15 mouse cellular contexts compared by ENCODE assay signal in the genomic region with DNA sequence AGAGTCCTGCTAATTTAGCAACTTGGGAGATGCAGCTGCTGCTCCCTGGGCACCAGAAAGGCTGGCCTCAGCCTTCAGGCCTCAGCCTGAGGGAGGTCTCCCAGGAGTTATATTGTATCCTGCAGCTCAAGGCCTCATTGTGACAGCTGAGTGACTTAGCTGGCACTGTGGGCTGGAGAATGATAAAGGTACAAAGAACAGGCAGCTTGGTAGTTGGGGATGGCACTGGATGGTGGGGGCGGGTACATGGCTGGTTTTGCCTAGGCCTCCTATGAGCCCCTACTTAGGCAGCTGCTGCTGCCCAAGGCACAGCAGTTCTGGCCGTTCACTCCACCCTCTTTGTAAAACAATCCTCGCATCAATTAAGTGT. TPM values are rescaled to one million over a fixed set of nuclear protein-coding genes. Genes with fewer than 3 reads are reported as not detected.
DNase-seq lines count a peak whose midpoint lies in the region; ATAC-seq and TF ChIP-seq lines count a peak whose summit lies in the region.
"Had no signal": no experiment of that assay in that cellular context is flagged by ENCODE, and none has a peak within 500 bp of the region (broad histone marks: within the 10 kb centered on the region; RNA-seq: fewer than 3 reads in every experiment).

No protein-coding gene starts in this region.

- peak overlapping the region; percentile 62 for H3K27ac ChIP-seq in forebrain, embryonic 10.5 days
- H3K27ac ChIP-seq in hindbrain, embryonic 15.5 days (replicated peaks) = no peak overlapping the region
- peak overlapping the region; percentile 61 for H3K27ac ChIP-seq in testis, adult 2 months (ENCODE audit: control insufficient read depth, insufficient read depth, low read depth, low read length)
- no peak overlapping the region for H3K27ac ChIP-seq in cerebellum, adult 2 months (ENCODE audit: insufficient read depth, low read length)
- H3K27ac ChIP-seq: embryonic facial prominence, embryonic 15.5 days had no signal

- H3K4me1 ChIP-seq in forebrain, embryonic 10.5 days = peaks cover 18% of the 10 kb centered on the region
- H3K4me1 ChIP-seq in hindbrain, embryonic 15.5 days (replicated peaks) = no peaks in the 10 kb centered on the region
- H3K4me1 ChIP-seq in testis, adult 2 months (ENCODE audit: control insufficient read depth, insufficient read depth, low read length) = no peaks in the 10 kb centered on the region; the same call in 1 of the 2 replicates
- H3K4me1 ChIP-seq in cerebellum, adult 2 months (ENCODE audit: control insufficient read depth, insufficient read depth, low read length) = no peaks in the 10 kb centered on the region
- H3K4me1 ChIP-seq: embryonic facial prominence, embryonic 15.5 days had no signal

- TF ChIP-seq CTCF in testis, adult 2 months (IDR thresholded peaks at IDR 0.05; ENCODE audit: control insufficient read depth, insufficient read depth, insufficient replicate concordance, low read depth, low read length) = no peak
- TF ChIP-seq CTCF in cerebellum, adult 2 months (IDR thresholded peaks at IDR 0.05; ENCODE audit: borderline replicate concordance, insufficient read depth, low read depth, low read length) = no peak

- peak; percentile 32 for DNase-seq in adrenal gland, adult 8-10 months
- no peak for DNase-seq in adrenal gland, postnatal 4 days (ENCODE audit: low spot score in 2 of 2)
- DNase-seq in forebrain, embryonic 10.5 days (ENCODE audit: extremely low spot score, low spot score) = no peak
- DNase-seq in ovary, adult 18-20 months (ENCODE audit: low spot score) = no peak
- DNase-seq in lung, postnatal 14 days = no peak
- no peak for DNase-seq in cerebellum, adult 2 months
- DNase-seq: cerebellum, postnatal 36 days; heart, adult 11 months; heart, postnatal 14 days; kidney, adult 18-20 months; kidney, postnatal 4 days; liver had no signal

- H3K36me3 ChIP-seq in forebrain, embryonic 10.5 days (replicated peaks) = no peaks in the 10 kb centered on the region
- H3K36me3 ChIP-seq in hindbrain, embryonic 15.5 days = no peaks in the 10 kb centered on the region
- H3K36me3 ChIP-seq in testis, adult 2 months (ENCODE audit: control insufficient read depth, insufficient read depth, low read length) = no peaks in the 10 kb centered on the region
- H3K36me3 ChIP-seq: embryonic facial prominence, embryonic 15.5 days had no signal

- H3K9ac ChIP-seq in hindbrain, embryonic 15.5 days = no peak overlapping the region
- H3K9ac ChIP-seq: embryonic facial prominence, embryonic 15.5 days had no signal

- no peaks in the 10 kb centered on the region for H3K27me3 ChIP-seq in forebrain, embryonic 10.5 days (ENCODE audit: poor library complexity, severe bottlenecking)
- no peaks in the 10 kb centered on the region for H3K27me3 ChIP-seq in hindbrain, embryonic 15.5 days
- H3K27me3 ChIP-seq in testis, adult 2 months (ENCODE audit: control insufficient read depth, insufficient read depth, low read length) = no peaks in the 10 kb centered on the region
- H3K27me3 ChIP-seq in cerebellum, adult 2 months (ENCODE audit: control insufficient read depth, insufficient read depth, low read length) = no peaks in the 10 kb centered on the region
- H3K27me3 ChIP-seq: embryonic facial prominence, embryonic 15.5 days had no signal

- H3K4me2 ChIP-seq in hindbrain, embryonic 15.5 days = no peak overlapping the region
- H3K4me2 ChIP-seq: embryonic facial prominence, embryonic 15.5 days had no signal

- peak; percentile 24; the same call in 1 of the 2 replicates for TF ChIP-seq POLR2A in testis, adult 2 months (IDR thresholded peaks at IDR 0.05; ENCODE audit: control insufficient read depth, low read depth, low read length)
- no peak for TF ChIP-seq POLR2A in cerebellum, adult 2 months (IDR thresholded peaks at IDR 0.05; ENCODE audit: borderline replicate concordance, insufficient read depth, low read length)

- H3K9me3 ChIP-seq in forebrain, embryonic 10.5 days = no peaks in the 10 kb centered on the region
- no peaks in the 10 kb centered on the region for H3K9me3 ChIP-seq in hindbrain, embryonic 15.5 days
- H3K9me3 ChIP-seq: embryonic facial prominence, embryonic 15.5 days had no signal

- no peak overlapping the region for H3K4me3 ChIP-seq in forebrain, embryonic 10.5 days
- H3K4me3 ChIP-seq in hindbrain, embryonic 15.5 days = no peak overlapping the region
- H3K4me3 ChIP-seq in testis, adult 2 months (ENCODE audit: control insufficient read depth, low read depth, low read length) = no peak overlapping the region
- H3K4me3 ChIP-seq in cerebellum, adult 2 months (replicated peaks; ENCODE audit: insufficient read depth, low read depth, low read length) = no peak overlapping the region
- H3K4me3 ChIP-seq: embryonic facial prominence, embryonic 15.5 days had no signal

- WGBS in forebrain, embryonic 10.5 days = 64% methylated on average over 3 of the region's 3 CpGs
- 34% methylated on average over 3 of the region's 3 CpGs for WGBS in hindbrain, embryonic 15.5 days
- 59% methylated on average over 3 of the region's 3 CpGs for WGBS in cerebellum, adult 2 months

- peak; percentile 23; the same call in 1 of the 2 replicates for ATAC-seq in hindbrain, embryonic 15.5 days (ENCODE audit: low FRiP score, low read depth)

RNA-seq across cellular contexts. Expression of a gene that starts 7.9 kb away (rescaled TPM):
- total RNA-seq in adrenal gland, adult 8-10 months (2022) = 10 to 100 TPM; 45.4 to 64.1 (median 52.1) TPM
- 10 to 100 TPM; 61.2 to 69.5 TPM for total RNA-seq in adrenal gland, postnatal 4 days (2021)
- 15.6 and 18.4 TPM in 2 replicates for polyA plus RNA-seq in forebrain, embryonic 10.5 days (2016; fragmentation: Nextera tagmentation; extraction: Ambion mirVana)
- 17.5 and 17.6 TPM in 2 replicates for polyA plus RNA-seq in hindbrain, embryonic 15.5 days (2015; fragmentation: Nextera tagmentation; extraction: Ambion mirVana)
- polyA plus RNA-seq in testis, adult 2 months (2012; rRNA removed) = 6.6 and 7.6 TPM in 2 replicates
- polyA plus RNA-seq in cerebellum, adult 2 months (2012; rRNA removed) = 22.5 and 24.7 TPM in 2 replicates

Comparison
In these comparisons a context has a peak if more than half of its experiments do, and no peak if none do; other contexts are left out.
1. H3K27ac ChIP-seq: peak in forebrain, embryonic 10.5 days (single experiment) and testis, adult 2 months (single experiment); none in hindbrain, embryonic 15.5 days (single experiment) and cerebellum, adult 2 months (single experiment).